Mouse (Mus musculus) megakaryocyte, embryonic 14.5 days (primary cell): ENCODE measurements around the gene Mtss1l.

Experiments
- FLI1 ChIP-seq: IDR thresholded peaks from 2 replicates; pipeline ENCODE4 v1.6.1; 2012; ENCODE audit warnings: low read length, inconsistent platforms, mixed read lengths
- GATA1 ChIP-seq: IDR thresholded peaks from 3 replicates; pipeline ENCODE4 v1.6.1; 2012; ENCODE audit warnings: mixed read lengths, low read length, inconsistent platforms, borderline replicate concordance

- TF ChIP-seq GATA1 (no peak), FLI1 (no peak)
Observed at GRCm38 (mm10) chr8:110672133-110672532, 49.1 kb upstream of the Mtss1l start.
